Mouse (Mus musculus): ENCODE data around the gene Ctla4. TPM values are rescaled to one million over a fixed set of nuclear protein-coding genes. Genes with fewer than 3 reads are reported as not detected.

Ctla4 gene
- polyA plus RNA-seq, 1 experiment from 2014 or later: not detected

DNA sequence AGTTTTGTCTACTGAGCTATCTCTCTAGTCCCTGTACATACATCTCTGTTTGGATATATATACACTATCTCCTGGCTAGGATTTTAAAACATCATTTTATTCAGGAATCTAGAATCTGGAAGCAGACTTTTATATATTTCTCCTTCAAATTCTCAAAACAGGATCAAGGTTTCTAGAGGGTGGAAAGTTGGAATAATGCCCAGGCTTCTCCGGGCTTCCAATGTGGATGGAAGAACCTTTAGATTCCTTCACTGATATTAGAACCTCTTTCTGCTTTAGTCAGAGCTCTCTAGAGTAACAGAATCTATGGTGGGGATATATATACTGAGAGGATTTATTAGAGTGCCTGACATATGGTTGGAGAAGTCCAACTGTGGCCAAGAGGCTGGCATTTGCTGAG is 2.2 kb upstream of the Ctla4 start:
- H3K9ac ChIP-seq (replicated peaks; ENCODE audit: low read length): no peak overlapping the region
- no peak overlapping the region for H3K4me2 ChIP-seq (replicated peaks; ENCODE audit: low read depth, low read length)
- no peaks in the 10 kb centered on the region for H3K4me1 ChIP-seq (ENCODE audit: insufficient read depth, low read length)
- H3K27me3 ChIP-seq (ENCODE audit: insufficient read depth, low read length): no peaks in the 10 kb centered on the region
- H3K9me3 ChIP-seq (ENCODE audit: low read length): no peaks in the 10 kb centered on the region
- H3K27ac ChIP-seq (ENCODE audit: low read length): no peak overlapping the region
- ATAC-seq (ENCODE audit: low FRiP score, low TSS enrichment): no peak
- H3K4me3 ChIP-seq (ENCODE audit: low read length): no peak overlapping the region
- H3K36me3 ChIP-seq (ENCODE audit: insufficient read depth, low read length): no peaks in the 10 kb centered on the region
- WGBS: 65% methylated on average over 1 of the region's 1 CpGs

- no peak for ATAC-seq (ENCODE audit: low FRiP score, low TSS enrichment)
Observed at GRCm38 (mm10) chr1:60898127-60898932, 11.5 kb downstream of the Ctla4 start.

GRCm38 (mm10) chr1:60898933-60899210 is 12.1 kb downstream of the Ctla4 start:
- WGBS: 74% methylated on average over 2 of the region's 2 CpGs

More at GRCm38 (mm10) chr1:60898127-60898932, 11.5 kb downstream of the Ctla4 start:
- H3K4me3 ChIP-seq (ENCODE audit: low read length): no peak overlapping the region
- H3K9ac ChIP-seq (replicated peaks; ENCODE audit: low read length): no peak overlapping the region
- H3K36me3 ChIP-seq (ENCODE audit: insufficient read depth, low read length): no peaks in the 10 kb centered on the region
- H3K4me1 ChIP-seq (ENCODE audit: insufficient read depth, low read length): no peaks in the 10 kb centered on the region
- H3K27ac ChIP-seq (ENCODE audit: low read length): no peak overlapping the region
- H3K27me3 ChIP-seq (ENCODE audit: insufficient read depth, low read length): no peaks in the 10 kb centered on the region
- WGBS: 83% methylated on average over 5 of the region's 5 CpGs
- no peak overlapping the region for H3K4me2 ChIP-seq (replicated peaks; ENCODE audit: low read depth, low read length)
- no peaks in the 10 kb centered on the region for H3K9me3 ChIP-seq (ENCODE audit: low read length)

DNA sequence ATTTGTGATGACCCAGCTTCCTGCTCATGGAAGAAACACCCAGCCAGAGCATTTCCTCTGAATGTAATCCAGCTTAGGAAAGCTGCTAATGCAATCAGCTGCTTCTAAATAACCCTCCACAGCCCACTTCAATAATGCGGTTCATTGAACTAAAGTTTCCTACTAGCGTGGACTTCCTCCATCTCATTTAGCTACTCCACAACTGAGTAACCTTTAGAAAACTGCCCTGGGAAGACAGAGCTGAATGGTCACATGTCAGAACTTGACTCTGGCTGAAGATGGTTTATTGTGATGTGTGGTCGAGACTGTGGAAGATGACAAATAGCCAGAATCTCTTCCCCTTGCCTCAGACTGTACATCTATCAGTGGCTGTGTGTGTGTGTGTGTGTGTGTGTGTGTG is 12.4 kb downstream of the Ctla4 start:
- no peak overlapping the region for H3K4me2 ChIP-seq (replicated peaks; ENCODE audit: low read depth, low read length)
- H3K36me3 ChIP-seq (ENCODE audit: insufficient read depth, low read length): no peaks in the 10 kb centered on the region
- no peak overlapping the region for H3K9ac ChIP-seq (replicated peaks; ENCODE audit: low read length)
- no peaks in the 10 kb centered on the region for H3K27me3 ChIP-seq (ENCODE audit: insufficient read depth, low read length)
- H3K27ac ChIP-seq (ENCODE audit: low read length): no peak overlapping the region
- H3K9me3 ChIP-seq (ENCODE audit: low read length): no peaks in the 10 kb centered on the region
- WGBS: 56% methylated on average over 3 of the region's 3 CpGs
- no peak for ATAC-seq (ENCODE audit: low FRiP score, low TSS enrichment)
- H3K4me3 ChIP-seq (ENCODE audit: low read length): no peak overlapping the region
- no peaks in the 10 kb centered on the region for H3K4me1 ChIP-seq (ENCODE audit: insufficient read depth, low read length)

More at GRCm38 (mm10) chr1:60898933-60899210, 12.1 kb downstream of the Ctla4 start:
- no peak overlapping the region for H3K9ac ChIP-seq (replicated peaks; ENCODE audit: low read length)
- no peaks in the 10 kb centered on the region for H3K9me3 ChIP-seq (ENCODE audit: low read length)
- no peaks in the 10 kb centered on the region for H3K27me3 ChIP-seq (ENCODE audit: insufficient read depth, low read length)
- H3K4me2 ChIP-seq (replicated peaks; ENCODE audit: low read depth, low read length): no peak overlapping the region
- H3K4me1 ChIP-seq (ENCODE audit: insufficient read depth, low read length): no peaks in the 10 kb centered on the region
- no peak overlapping the region for H3K27ac ChIP-seq (ENCODE audit: low read length)
- no peak for ATAC-seq (ENCODE audit: low FRiP score, low TSS enrichment)
- H3K4me3 ChIP-seq (ENCODE audit: low read length): no peak overlapping the region
- no peaks in the 10 kb centered on the region for H3K36me3 ChIP-seq (ENCODE audit: insufficient read depth, low read length)

- H3K4me1 ChIP-seq (ENCODE audit: insufficient read depth, low read length): no peaks in the 10 kb centered on the region
- no peaks in the 10 kb centered on the region for H3K27me3 ChIP-seq (ENCODE audit: insufficient read depth, low read length)
- H3K4me2 ChIP-seq (replicated peaks; ENCODE audit: low read depth, low read length): no peak overlapping the region
- no peaks in the 10 kb centered on the region for H3K36me3 ChIP-seq (ENCODE audit: insufficient read depth, low read length)
- no peak overlapping the region for H3K4me3 ChIP-seq (ENCODE audit: low read length)
- ATAC-seq (ENCODE audit: low FRiP score, low TSS enrichment): no peak
- H3K9ac ChIP-seq (replicated peaks; ENCODE audit: low read length): no peak overlapping the region
- WGBS: 77% methylated on average over 6 of the region's 6 CpGs
- H3K9me3 ChIP-seq (ENCODE audit: low read length): no peaks in the 10 kb centered on the region
- H3K27ac ChIP-seq (ENCODE audit: low read length): no peak overlapping the region
Observed at GRCm38 (mm10) chr1:60902547-60902946, 15.7 kb downstream of the Ctla4 start.

DNA sequence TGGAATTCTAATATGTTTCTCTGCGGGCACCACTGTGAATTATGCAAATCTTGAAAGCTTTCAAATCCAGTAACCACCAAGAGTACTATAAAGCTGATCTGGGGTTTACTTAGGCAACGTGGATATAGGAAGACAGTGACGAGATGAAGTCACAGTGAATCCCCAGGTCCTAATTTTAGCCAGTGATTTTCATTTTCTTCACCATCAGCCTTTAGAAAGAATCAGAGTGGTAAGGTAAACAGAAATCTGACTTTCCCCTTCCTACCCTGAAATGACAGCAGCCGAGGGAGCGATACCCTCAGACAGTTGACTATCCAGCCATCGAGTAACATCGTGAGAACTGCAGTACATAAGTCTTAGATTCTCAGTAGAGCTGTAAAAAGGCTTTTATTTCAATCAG is 16.3 kb downstream of the Ctla4 start:
- no peak overlapping the region for H3K9ac ChIP-seq (replicated peaks; ENCODE audit: low read length)
- 86% methylated on average over 7 of the region's 7 CpGs for WGBS
- no peak overlapping the region for H3K4me3 ChIP-seq (ENCODE audit: low read length)
- H3K27ac ChIP-seq (ENCODE audit: low read length): no peak overlapping the region
- no peaks in the 10 kb centered on the region for H3K36me3 ChIP-seq (ENCODE audit: insufficient read depth, low read length)
- H3K9me3 ChIP-seq (ENCODE audit: low read length): no peaks in the 10 kb centered on the region
- no peak overlapping the region for H3K4me2 ChIP-seq (replicated peaks; ENCODE audit: low read depth, low read length)
- no peaks in the 10 kb centered on the region for H3K27me3 ChIP-seq (ENCODE audit: insufficient read depth, low read length)
- H3K4me1 ChIP-seq (ENCODE audit: insufficient read depth, low read length): no peaks in the 10 kb centered on the region
- no peak for ATAC-seq (ENCODE audit: low FRiP score, low TSS enrichment)

- 93% methylated on average over 2 of the region's 2 CpGs for WGBS
- H3K27me3 ChIP-seq (ENCODE audit: insufficient read depth, low read length): no peaks in the 10 kb centered on the region
Observed at GRCm38 (mm10) chr1:60904456-60904978, 17.7 kb downstream of the Ctla4 start.

GRCm38 (mm10) chr1:60907466-60907865 is 20.7 kb downstream of the Ctla4 start:
- H3K9me3 ChIP-seq (ENCODE audit: low read length): no peaks in the 10 kb centered on the region
- no peak overlapping the region for H3K4me2 ChIP-seq (replicated peaks; ENCODE audit: low read depth, low read length)
- no peaks in the 10 kb centered on the region for H3K27me3 ChIP-seq (ENCODE audit: insufficient read depth, low read length)
- no peaks in the 10 kb centered on the region for H3K36me3 ChIP-seq (ENCODE audit: insufficient read depth, low read length)
- H3K4me3 ChIP-seq (ENCODE audit: low read length): no peak overlapping the region
- no peak for ATAC-seq (ENCODE audit: low FRiP score, low TSS enrichment)
- H3K4me1 ChIP-seq (ENCODE audit: insufficient read depth, low read length): no peaks in the 10 kb centered on the region
- H3K9ac ChIP-seq (replicated peaks; ENCODE audit: low read length): no peak overlapping the region
- H3K27ac ChIP-seq (ENCODE audit: low read length): no peak overlapping the region
- 84% methylated on average over 3 of the region's 3 CpGs for WGBS

More at GRCm38 (mm10) chr1:60904456-60904978, 17.7 kb downstream of the Ctla4 start:
- H3K9ac ChIP-seq (replicated peaks; ENCODE audit: low read length): no peak overlapping the region
- H3K36me3 ChIP-seq (ENCODE audit: insufficient read depth, low read length): no peaks in the 10 kb centered on the region
- H3K27ac ChIP-seq (ENCODE audit: low read length): no peak overlapping the region
- H3K4me2 ChIP-seq (replicated peaks; ENCODE audit: low read depth, low read length): no peak overlapping the region
- H3K4me1 ChIP-seq (ENCODE audit: insufficient read depth, low read length): no peaks in the 10 kb centered on the region
- ATAC-seq (ENCODE audit: low FRiP score, low TSS enrichment): no peak
- no peaks in the 10 kb centered on the region for H3K9me3 ChIP-seq (ENCODE audit: low read length)
- no peak overlapping the region for H3K4me3 ChIP-seq (ENCODE audit: low read length)

DNA sequence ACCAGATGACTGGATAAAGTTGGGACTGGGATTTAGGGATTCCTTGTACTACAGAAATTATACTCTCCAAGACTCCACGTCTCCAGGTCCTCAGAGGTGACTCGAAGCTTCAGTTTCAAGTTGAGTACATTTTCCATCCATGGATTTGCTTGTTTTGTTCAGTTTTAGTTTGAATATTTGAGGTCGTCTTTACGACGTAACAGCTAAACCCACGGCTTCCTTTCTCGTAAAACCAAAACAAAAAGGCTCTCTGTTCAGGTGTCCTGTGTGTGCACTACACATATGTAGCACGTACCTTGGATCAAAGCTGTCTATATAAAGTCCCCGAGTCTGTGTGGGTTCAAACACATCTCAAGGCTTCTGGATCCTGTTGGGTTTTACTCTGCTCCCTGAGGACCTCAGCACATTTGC is 22.0 kb downstream of the Ctla4 start:
- no peak for ATAC-seq (ENCODE audit: low FRiP score, low TSS enrichment)
- 79% methylated on average over 9 of the region's 9 CpGs for WGBS
- Histone ChIP-seq H3K9ac (replicated peaks; ENCODE audit: low read length) (no peak overlapping the region), H3K27ac (ENCODE audit: low read length) (no peak overlapping the region), H3K4me2 (replicated peaks; ENCODE audit: low read depth, low read length) (no peak overlapping the region), H3K27me3 (ENCODE audit: insufficient read depth, low read length) (no peaks in the 10 kb centered on the region), H3K36me3 (ENCODE audit: insufficient read depth, low read length) (no peaks in the 10 kb centered on the region), H3K9me3 (ENCODE audit: low read length) (no peaks in the 10 kb centered on the region), H3K4me3 (ENCODE audit: low read length) (no peak overlapping the region), H3K4me1 (ENCODE audit: insufficient read depth, low read length) (no peaks in the 10 kb centered on the region)

GRCm38 (mm10) chr1:60909746-60910145 is 22.9 kb downstream of the Ctla4 start:
- no peak for ATAC-seq (ENCODE audit: low FRiP score, low TSS enrichment)
- H3K27ac ChIP-seq (ENCODE audit: low read length): no peak overlapping the region

More at GRCm38 (mm10) chr1:60909746-60910145, 22.9 kb downstream of the Ctla4 start:
- no peaks in the 10 kb centered on the region for H3K27me3 ChIP-seq (ENCODE audit: insufficient read depth, low read length)
- no peak overlapping the region for H3K4me2 ChIP-seq (replicated peaks; ENCODE audit: low read depth, low read length)
- H3K4me1 ChIP-seq (ENCODE audit: insufficient read depth, low read length): no peaks in the 10 kb centered on the region
- H3K4me3 ChIP-seq (ENCODE audit: low read length): no peak overlapping the region
- 53% methylated on average over 1 of the region's 1 CpGs for WGBS
- no peak overlapping the region for H3K9ac ChIP-seq (replicated peaks; ENCODE audit: low read length)
- H3K36me3 ChIP-seq (ENCODE audit: insufficient read depth, low read length): no peaks in the 10 kb centered on the region
- H3K9me3 ChIP-seq (ENCODE audit: low read length): no peaks in the 10 kb centered on the region

Measured in kidney, embryonic 16.5 days (tissue).